Mouse (Mus musculus) ES-Bruce4 (cell line): ENCODE measurements around the gene Card10.

ENCODE experiments used
- CTCF ChIP-seq: IDR thresholded peaks from one replicate; pipeline ENCODE4 v1.8.1; 2011; ENCODE audit warnings: low read depth, low read length
- EP300 ChIP-seq: IDR thresholded peaks from 2 replicates; pipeline ENCODE4 v1.6.1; 2011; ENCODE audit warnings: low read depth, low read length; ENCODE audit not compliant: insufficient read depth
- POLR2A ChIP-seq: IDR thresholded peaks from one replicate; pipeline ENCODE4 v1.8.1; 2011; ENCODE audit warnings: low read length; ENCODE audit not compliant: insufficient read depth

- TF ChIP-seq CTCF (no peak), POLR2A (no peak), EP300 (no peak)
Observed at GRCm38 (mm10) chr15:78833582-78833981, 30.7 kb upstream of the Card10 start.
